Mouse (Mus musculus): ENCODE measurements around the gene Trio. TPM values are rescaled to one million over a fixed set of nuclear protein-coding genes. Genes with fewer than 3 reads are reported as not detected.

The Trio gene
- total and polyA plus RNA-seq, 3 experiments = 0.66 TPM; not detected in 2

DNA sequence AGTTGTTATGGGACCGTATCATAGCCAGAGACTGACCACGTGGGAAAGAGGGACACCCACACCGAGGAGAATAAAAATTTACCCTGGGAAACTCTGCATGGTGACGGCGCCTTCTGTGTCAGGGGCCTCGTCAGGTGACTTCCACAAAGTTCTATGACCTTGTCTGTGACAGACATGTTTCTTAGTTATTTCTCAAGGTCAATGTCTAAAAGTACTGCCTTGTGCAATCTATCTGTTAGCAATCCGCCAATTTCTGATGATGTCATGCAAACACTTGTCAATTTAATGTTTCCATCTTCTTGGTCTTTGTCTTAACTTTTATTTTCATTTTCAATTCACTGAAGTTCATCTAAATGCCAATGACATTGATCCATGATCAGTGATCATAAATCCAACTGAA is 157.8 kb downstream of the Trio start:
- peaks cover 52% of the 10 kb centered on the region for H3K9me3 ChIP-seq (replicated peaks)
- TF ChIP-seq GATA1 (IDR thresholded peaks at IDR 0.05; ENCODE audit: borderline replicate concordance, low read length) (no peak), GATA2 (IDR thresholded peaks at IDR 0.05; ENCODE audit: borderline replicate concordance, low read depth, low read length) (no peak), POLR2AphosphoS5 (IDR thresholded peaks at IDR 0.05; ENCODE audit: insufficient replicate concordance, low read depth, low read length) (no peak), CTCF (IDR thresholded peaks at IDR 0.05; ENCODE audit: low read depth, low read length) (no peak), TAL1 (conservative IDR thresholded peaks at IDR 0.05; ENCODE audit: low read depth, low read length) (no peak)
- DNase-seq (ENCODE audit: low spot score) (no peak), ATAC-seq (ENCODE audit: extremely low read depth, insufficient number of reproducible peaks, low FRiP score, poor library complexity, severe bottlenecking) (no peak)
- no peak overlapping the region for H3K4me3 ChIP-seq (ENCODE audit: low read depth, low read length)
- no peaks in the 10 kb centered on the region for H3K36me3 ChIP-seq (replicated peaks)
- H3K4me1 ChIP-seq (ENCODE audit: insufficient read depth, low read depth, low read length) = no peaks in the 10 kb centered on the region
- no peaks in the 10 kb centered on the region for H3K27me3 ChIP-seq (ENCODE audit: insufficient read depth, low read length)

DNA sequence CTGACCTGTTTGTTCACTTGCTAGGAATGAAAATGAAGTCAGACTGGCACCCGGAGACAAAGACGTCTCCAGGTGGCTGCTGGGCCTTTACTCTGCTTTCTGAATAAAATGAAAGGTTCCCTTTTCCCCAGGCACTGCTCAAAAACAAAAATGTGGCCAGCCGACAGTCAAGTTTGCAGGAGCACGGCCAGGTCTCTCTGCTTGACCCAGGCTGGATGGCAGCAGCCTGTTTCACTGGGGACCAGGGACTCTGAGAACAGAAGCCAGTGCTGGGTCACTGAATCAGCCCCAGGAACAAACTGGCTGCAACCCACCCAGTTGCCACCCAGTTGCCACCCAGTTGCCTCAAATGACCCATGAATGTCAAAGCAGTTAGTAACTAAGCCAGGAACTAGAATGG is 159.2 kb downstream of the Trio start:
- H3K27me3 ChIP-seq (ENCODE audit: insufficient read depth, low read length) = no peaks in the 10 kb centered on the region
- no peaks in the 10 kb centered on the region for H3K36me3 ChIP-seq (replicated peaks)
- H3K4me3 ChIP-seq (ENCODE audit: low read depth, low read length) = no peak overlapping the region
- no peak for DNase-seq (ENCODE audit: low spot score)
- peaks cover 45% of the 10 kb centered on the region for H3K9me3 ChIP-seq (replicated peaks)
- no peak for ATAC-seq (ENCODE audit: extremely low read depth, insufficient number of reproducible peaks, low FRiP score, poor library complexity, severe bottlenecking)
- no peaks in the 10 kb centered on the region for H3K4me1 ChIP-seq (ENCODE audit: insufficient read depth, low read depth, low read length)
- TF ChIP-seq POLR2AphosphoS5 (IDR thresholded peaks at IDR 0.05; ENCODE audit: insufficient replicate concordance, low read depth, low read length) (no peak), GATA1 (IDR thresholded peaks at IDR 0.05; ENCODE audit: borderline replicate concordance, low read length) (no peak), TAL1 (conservative IDR thresholded peaks at IDR 0.05; ENCODE audit: low read depth, low read length) (no peak), CTCF (IDR thresholded peaks at IDR 0.05; ENCODE audit: low read depth, low read length) (no peak), GATA2 (IDR thresholded peaks at IDR 0.05; ENCODE audit: borderline replicate concordance, low read depth, low read length) (no peak)

DNA sequence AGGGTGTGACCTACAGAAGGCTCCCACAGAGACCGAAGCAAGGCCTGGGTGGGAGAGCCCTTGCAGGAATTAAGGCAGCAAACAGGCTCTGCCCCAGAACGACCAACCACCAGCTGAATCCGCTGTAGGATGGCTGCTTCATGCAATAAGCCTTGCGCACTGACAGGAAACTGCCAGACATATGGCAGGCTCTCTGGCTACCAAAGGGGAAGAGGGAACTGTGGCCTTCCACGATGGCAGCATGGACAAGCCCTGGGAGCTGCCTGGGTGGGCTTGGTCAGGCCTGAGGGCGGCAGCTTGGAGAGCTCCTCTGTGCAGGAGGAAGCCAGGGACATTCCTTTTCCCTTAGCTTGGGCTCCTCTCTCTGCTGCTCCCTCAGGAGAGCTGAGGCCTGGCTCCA is 159.6 kb downstream of the Trio start:
- no peaks in the 10 kb centered on the region for H3K36me3 ChIP-seq (replicated peaks)
- DNase-seq (ENCODE audit: low spot score) (no peak), ATAC-seq (ENCODE audit: extremely low read depth, insufficient number of reproducible peaks, low FRiP score, poor library complexity, severe bottlenecking) (no peak)
- H3K9me3 ChIP-seq (replicated peaks) = peaks cover 42% of the 10 kb centered on the region
- H3K27me3 ChIP-seq (ENCODE audit: insufficient read depth, low read length) = no peaks in the 10 kb centered on the region
- no peak overlapping the region for H3K4me3 ChIP-seq (ENCODE audit: low read depth, low read length)
- TF ChIP-seq GATA1 (IDR thresholded peaks at IDR 0.05; ENCODE audit: borderline replicate concordance, low read length) (no peak), CTCF (IDR thresholded peaks at IDR 0.05; ENCODE audit: low read depth, low read length) (no peak), POLR2AphosphoS5 (IDR thresholded peaks at IDR 0.05; ENCODE audit: insufficient replicate concordance, low read depth, low read length) (no peak), GATA2 (IDR thresholded peaks at IDR 0.05; ENCODE audit: borderline replicate concordance, low read depth, low read length) (no peak)
- no peaks in the 10 kb centered on the region for H3K4me1 ChIP-seq (ENCODE audit: insufficient read depth, low read depth, low read length)

DNA sequence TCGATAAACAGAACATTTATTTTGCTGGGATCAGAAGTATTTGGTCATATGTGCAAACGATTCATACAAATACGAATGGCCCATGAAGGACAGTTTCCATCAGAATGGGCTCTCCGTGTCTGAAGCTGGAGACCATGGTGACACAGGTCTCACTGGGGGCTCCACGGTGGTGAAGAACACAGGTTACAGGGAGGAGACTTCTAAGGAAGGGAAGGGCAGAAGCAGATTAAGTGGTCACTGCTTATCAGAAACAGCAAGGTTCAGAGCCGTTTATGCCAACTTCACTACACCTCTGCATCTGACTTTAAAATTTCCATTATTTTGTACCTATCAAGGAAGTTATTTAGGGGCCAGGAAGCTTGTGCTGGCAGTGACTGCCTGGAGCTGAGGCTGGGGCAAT is 161.3 kb downstream of the Trio start:
- TF ChIP-seq CTCF (IDR thresholded peaks at IDR 0.05; ENCODE audit: low read depth, low read length) = no peak
- TF ChIP-seq GATA1 (IDR thresholded peaks at IDR 0.05; ENCODE audit: borderline replicate concordance, low read length) = no peak
- TF ChIP-seq TAL1 (conservative IDR thresholded peaks at IDR 0.05; ENCODE audit: low read depth, low read length) = no peak
- TF ChIP-seq POLR2AphosphoS5 (IDR thresholded peaks at IDR 0.05; ENCODE audit: insufficient replicate concordance, low read depth, low read length) = no peak
- no peak for TF ChIP-seq GATA2 (IDR thresholded peaks at IDR 0.05; ENCODE audit: borderline replicate concordance, low read depth, low read length)
- Histone ChIP-seq H3K27me3 (ENCODE audit: insufficient read depth, low read length) (no peaks in the 10 kb centered on the region), H3K36me3 (replicated peaks) (no peaks in the 10 kb centered on the region), H3K4me1 (ENCODE audit: insufficient read depth, low read depth, low read length) (no peaks in the 10 kb centered on the region), H3K9me3 (replicated peaks) (peaks cover 49% of the 10 kb centered on the region), H3K4me3 (ENCODE audit: low read depth, low read length) (no peak overlapping the region)
- no peak for ATAC-seq (ENCODE audit: extremely low read depth, insufficient number of reproducible peaks, low FRiP score, poor library complexity, severe bottlenecking)
- DNase-seq (ENCODE audit: low spot score) = no peak

DNA sequence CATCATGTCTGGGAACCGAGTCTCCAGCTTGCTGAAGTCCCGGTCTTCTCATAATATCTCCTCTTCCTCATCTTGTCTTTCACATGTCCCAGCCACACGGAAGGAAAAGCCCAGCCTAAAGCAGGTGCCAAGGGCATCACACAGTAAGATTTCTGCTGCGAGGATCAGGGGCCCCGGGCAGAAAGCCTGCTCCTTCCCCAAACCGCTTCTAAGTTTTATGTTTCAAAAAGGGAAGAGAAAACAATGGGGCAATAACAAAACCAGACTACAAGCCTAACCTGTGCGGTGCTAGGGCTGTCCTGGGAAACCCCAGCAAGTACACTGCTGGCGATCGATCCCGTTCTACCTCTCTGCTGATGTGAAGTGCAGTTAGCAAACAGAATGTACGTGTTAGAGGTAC is 162.7 kb downstream of the Trio start:
- Histone ChIP-seq H3K9me3 (replicated peaks) (peaks cover 45% of the 10 kb centered on the region), H3K4me1 (ENCODE audit: insufficient read depth, low read depth, low read length) (no peaks in the 10 kb centered on the region), H3K36me3 (replicated peaks) (no peaks in the 10 kb centered on the region), H3K4me3 (ENCODE audit: low read depth, low read length) (no peak overlapping the region), H3K27me3 (ENCODE audit: insufficient read depth, low read length) (no peaks in the 10 kb centered on the region)
- ATAC-seq (ENCODE audit: extremely low read depth, insufficient number of reproducible peaks, low FRiP score, poor library complexity, severe bottlenecking) = no peak
- TF ChIP-seq POLR2AphosphoS5 (IDR thresholded peaks at IDR 0.05; ENCODE audit: insufficient replicate concordance, low read depth, low read length) = no peak
- no peak for TF ChIP-seq TAL1 (conservative IDR thresholded peaks at IDR 0.05; ENCODE audit: low read depth, low read length)
- TF ChIP-seq GATA1 (IDR thresholded peaks at IDR 0.05; ENCODE audit: borderline replicate concordance, low read length) = no peak
- TF ChIP-seq GATA2 (IDR thresholded peaks at IDR 0.05; ENCODE audit: borderline replicate concordance, low read depth, low read length) = no peak
- DNase-seq (ENCODE audit: low spot score) = no peak

DNA sequence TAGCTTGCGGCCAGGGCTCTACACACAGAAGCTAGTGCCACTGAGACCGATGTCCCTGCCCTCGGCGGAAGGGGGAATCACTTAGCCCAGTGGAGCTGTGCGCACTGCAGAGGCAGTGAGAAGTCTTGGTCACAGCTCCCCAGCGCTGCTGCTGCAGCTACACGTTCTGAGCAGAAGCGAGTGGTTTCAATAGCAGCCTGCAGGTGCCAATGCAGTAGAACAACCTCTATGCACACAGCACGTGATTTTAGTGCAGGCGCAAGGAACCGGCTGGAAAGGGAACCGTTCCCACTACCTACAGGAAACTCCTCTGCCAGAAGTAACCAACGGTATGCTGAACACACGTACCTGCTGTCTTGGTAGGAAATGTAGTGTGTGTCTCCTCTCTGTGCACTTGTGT is 165.2 kb downstream of the Trio start:
- Histone ChIP-seq H3K36me3 (replicated peaks) (no peaks in the 10 kb centered on the region), H3K9me3 (replicated peaks) (peaks cover 40% of the 10 kb centered on the region), H3K4me1 (ENCODE audit: insufficient read depth, low read depth, low read length) (no peaks in the 10 kb centered on the region), H3K27me3 (ENCODE audit: insufficient read depth, low read length) (no peaks in the 10 kb centered on the region), H3K4me3 (ENCODE audit: low read depth, low read length) (no peak overlapping the region)
- no peak for DNase-seq (ENCODE audit: low spot score)
- TF ChIP-seq CTCF (IDR thresholded peaks at IDR 0.05; ENCODE audit: low read depth, low read length) = no peak
- no peak for TF ChIP-seq TAL1 (conservative IDR thresholded peaks at IDR 0.05; ENCODE audit: low read depth, low read length)
- no peak for TF ChIP-seq GATA1 (IDR thresholded peaks at IDR 0.05; ENCODE audit: borderline replicate concordance, low read length)
- TF ChIP-seq POLR2AphosphoS5 (IDR thresholded peaks at IDR 0.05; ENCODE audit: insufficient replicate concordance, low read depth, low read length) = no peak
- ATAC-seq (ENCODE audit: extremely low read depth, insufficient number of reproducible peaks, low FRiP score, poor library complexity, severe bottlenecking) = no peak

DNA sequence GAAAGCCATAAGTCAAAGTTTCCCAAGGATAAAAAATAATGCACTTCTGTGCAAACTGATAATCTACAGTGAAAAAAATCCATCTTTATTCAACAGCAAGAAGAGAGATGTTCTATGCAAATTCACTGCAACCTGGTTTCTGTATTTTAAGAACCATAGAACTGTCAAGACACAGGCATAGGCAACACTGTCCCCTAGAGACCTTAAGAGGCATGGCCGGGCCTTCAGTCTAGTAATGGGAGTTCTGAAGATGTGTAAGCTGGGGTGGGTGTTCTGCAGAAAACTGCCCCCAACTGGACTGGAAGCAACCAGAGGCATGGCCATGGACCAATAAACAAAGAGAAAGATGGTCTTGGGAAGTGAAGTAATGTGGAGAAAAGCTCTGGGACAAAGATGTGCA is 166.1 kb downstream of the Trio start:
- DNase-seq (ENCODE audit: low spot score) (no peak), ATAC-seq (ENCODE audit: extremely low read depth, insufficient number of reproducible peaks, low FRiP score, poor library complexity, severe bottlenecking) (no peak)
- no peak overlapping the region for H3K4me3 ChIP-seq (ENCODE audit: low read depth, low read length)
- H3K4me1 ChIP-seq (ENCODE audit: insufficient read depth, low read depth, low read length) = no peaks in the 10 kb centered on the region
- H3K9me3 ChIP-seq (replicated peaks) = peaks cover 43% of the 10 kb centered on the region
- TF ChIP-seq POLR2AphosphoS5 (IDR thresholded peaks at IDR 0.05; ENCODE audit: insufficient replicate concordance, low read depth, low read length) (no peak), TAL1 (conservative IDR thresholded peaks at IDR 0.05; ENCODE audit: low read depth, low read length) (no peak), GATA2 (IDR thresholded peaks at IDR 0.05; ENCODE audit: borderline replicate concordance, low read depth, low read length) (no peak), GATA1 (IDR thresholded peaks at IDR 0.05; ENCODE audit: borderline replicate concordance, low read length) (no peak), CTCF (IDR thresholded peaks at IDR 0.05; ENCODE audit: low read depth, low read length) (no peak)
- H3K36me3 ChIP-seq (replicated peaks) = no peaks in the 10 kb centered on the region
- no peaks in the 10 kb centered on the region for H3K27me3 ChIP-seq (ENCODE audit: insufficient read depth, low read length)

Measured in G1E (cell line).